Mouse (Mus musculus): ENCODE results near the gene Sipa1l2. TPM values are rescaled to one million over a fixed set of nuclear protein-coding genes. Genes with fewer than 3 reads are reported as not detected.
"Not testable (repeated sequence)": the region's sequence is repeated elsewhere in the genome, so short reads cannot be mapped to it uniquely, and the experiment has no call there.

Sipa1l2 gene
- polyA plus RNA-seq, 1 experiment: 10.3 TPM

DNA sequence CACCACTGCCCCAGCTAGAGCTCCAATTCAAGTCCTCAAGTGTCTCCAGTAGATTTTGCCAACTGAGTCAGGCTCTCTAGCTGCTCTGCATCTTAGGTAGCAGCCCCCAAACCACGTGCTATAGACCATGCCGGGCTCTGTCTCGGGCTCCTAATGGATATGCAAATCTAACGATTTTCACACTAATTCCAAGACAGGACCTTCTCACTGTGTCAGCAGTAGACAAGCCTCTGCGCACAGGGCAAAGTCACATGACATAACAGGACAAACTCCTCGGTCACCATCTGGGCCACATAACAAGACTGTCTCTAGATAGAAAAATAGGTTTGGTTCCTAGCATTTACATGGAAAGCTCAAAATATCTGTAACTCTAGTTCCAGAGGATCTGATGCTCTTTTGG lies 40.6 kb downstream of the Sipa1l2 start:
- Histone ChIP-seq H3K4me3 (ENCODE audit: insufficient read depth, low read length) (no peak overlapping the region), H3K4me1 (ENCODE audit: control insufficient read depth, insufficient read depth, low read length) (peaks cover 11% of the 10 kb centered on the region), H3K27ac (ENCODE audit: insufficient read depth, low read length) (no peak overlapping the region)
- no peak for TF ChIP-seq CTCF (IDR thresholded peaks at IDR 0.05; ENCODE audit: borderline replicate concordance, insufficient read depth, low read length)
- TF ChIP-seq POLR2A (IDR thresholded peaks at IDR 0.05; ENCODE audit: low read depth, low read length): no peak

DNA sequence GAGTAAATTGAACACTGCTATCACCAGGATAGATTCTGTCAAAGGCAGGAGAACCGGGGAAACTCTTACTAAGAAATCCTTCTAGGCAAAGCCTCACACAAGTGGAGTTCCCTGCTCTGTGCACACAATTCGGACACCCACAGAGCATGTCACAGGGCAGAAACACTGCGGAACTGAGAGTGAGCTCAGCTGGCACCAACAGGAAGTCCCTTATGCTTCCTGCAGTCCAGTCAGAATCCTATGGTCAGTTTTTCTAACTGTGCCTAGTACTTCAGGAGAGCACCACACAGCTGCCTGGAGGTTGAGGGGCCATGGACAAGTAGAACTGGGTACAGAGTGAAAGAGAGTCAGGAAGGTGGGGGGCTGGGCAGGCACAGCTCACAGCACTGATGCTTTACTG lies 41.7 kb downstream of the Sipa1l2 start:
- Histone ChIP-seq H3K4me1 (ENCODE audit: control insufficient read depth, insufficient read depth, low read length) (peaks cover 11% of the 10 kb centered on the region), H3K27ac (ENCODE audit: insufficient read depth, low read length) (no peak overlapping the region), H3K4me3 (ENCODE audit: insufficient read depth, low read length) (no peak overlapping the region)
- TF ChIP-seq POLR2A (IDR thresholded peaks at IDR 0.05; ENCODE audit: low read depth, low read length) (no peak), CTCF (IDR thresholded peaks at IDR 0.05; ENCODE audit: borderline replicate concordance, insufficient read depth, low read length) (no peak)

DNA sequence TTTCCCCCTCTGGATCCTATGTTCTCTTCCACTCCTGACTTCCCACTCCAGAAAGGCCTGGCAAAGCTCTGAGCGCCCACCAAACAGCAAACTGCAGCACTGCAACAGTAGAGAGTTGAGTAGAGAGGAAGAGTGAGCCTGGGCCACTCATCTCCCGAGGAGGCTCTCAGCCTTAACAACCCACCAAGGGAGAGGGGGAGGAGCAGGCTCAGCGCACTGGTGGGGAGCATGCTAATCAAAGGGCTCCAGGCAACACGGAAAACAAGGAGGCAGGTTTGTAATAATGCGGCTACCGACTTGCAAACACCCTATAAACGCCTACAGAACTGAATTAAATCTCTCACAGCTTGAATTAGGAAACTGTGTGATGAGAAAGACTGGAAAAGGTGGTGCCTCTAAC lies 42.6 kb downstream of the Sipa1l2 start:
- Histone ChIP-seq H3K4me3 (ENCODE audit: insufficient read depth, low read length) (no peak overlapping the region), H3K4me1 (ENCODE audit: control insufficient read depth, insufficient read depth, low read length) (peaks cover 14% of the 10 kb centered on the region), H3K27ac (ENCODE audit: insufficient read depth, low read length) (no peak overlapping the region)
- no peak for TF ChIP-seq POLR2A (IDR thresholded peaks at IDR 0.05; ENCODE audit: low read depth, low read length)
- TF ChIP-seq CTCF (IDR thresholded peaks at IDR 0.05; ENCODE audit: borderline replicate concordance, insufficient read depth, low read length): no peak

DNA sequence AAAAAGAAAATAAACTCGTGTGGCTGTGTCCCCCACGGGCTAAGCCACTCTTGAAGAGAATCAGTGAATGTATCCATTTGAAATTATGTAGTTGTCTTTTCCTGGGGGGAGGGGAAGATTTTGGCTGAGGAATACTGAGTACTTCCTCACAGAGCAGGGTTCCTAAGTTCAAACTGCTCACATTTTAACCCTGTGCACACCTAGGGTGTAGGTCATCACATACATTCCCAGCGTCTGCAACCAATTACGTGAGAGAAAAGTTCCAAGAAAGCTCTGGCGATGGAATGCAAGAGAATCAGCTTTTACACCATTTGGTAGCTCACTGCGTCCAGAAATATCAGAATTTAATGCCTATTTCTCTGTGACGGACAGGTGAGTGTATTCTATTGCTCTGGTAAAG lies 43.0 kb downstream of the Sipa1l2 start:
- Histone ChIP-seq H3K4me3 (ENCODE audit: insufficient read depth, low read length) (no peak overlapping the region), H3K4me1 (ENCODE audit: control insufficient read depth, insufficient read depth, low read length) (peaks cover 12% of the 10 kb centered on the region), H3K27ac (ENCODE audit: insufficient read depth, low read length) (no peak overlapping the region)
- TF ChIP-seq CTCF (IDR thresholded peaks at IDR 0.05; ENCODE audit: borderline replicate concordance, insufficient read depth, low read length) (no peak), POLR2A (IDR thresholded peaks at IDR 0.05; ENCODE audit: low read depth, low read length) (no peak)

DNA sequence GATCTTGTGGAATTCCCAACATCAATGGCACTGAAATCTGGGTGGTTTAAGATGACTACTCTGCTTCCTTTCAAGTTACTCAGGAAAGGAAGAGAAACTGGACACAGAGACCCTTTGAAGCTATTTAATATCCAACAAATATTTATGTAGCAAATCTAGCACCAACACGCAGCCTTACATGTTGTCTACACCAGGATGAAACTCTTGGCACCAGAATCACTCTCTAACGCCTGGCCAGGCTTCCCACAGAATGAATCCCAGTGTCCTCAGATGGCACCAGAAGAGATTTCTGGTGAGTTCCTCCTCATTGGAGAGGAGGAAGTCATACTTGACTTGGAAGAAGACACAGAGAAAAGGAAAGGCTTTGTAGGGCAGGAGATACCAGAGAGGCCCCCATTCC lies 45.1 kb downstream of the Sipa1l2 start:
- no peak for TF ChIP-seq POLR2A (IDR thresholded peaks at IDR 0.05; ENCODE audit: low read depth, low read length)
- TF ChIP-seq CTCF (IDR thresholded peaks at IDR 0.05; ENCODE audit: borderline replicate concordance, insufficient read depth, low read length): no peak
- Histone ChIP-seq H3K4me1 (ENCODE audit: control insufficient read depth, insufficient read depth, low read length) (peaks cover 12% of the 10 kb centered on the region), H3K4me3 (ENCODE audit: insufficient read depth, low read length) (no peak overlapping the region), H3K27ac (ENCODE audit: insufficient read depth, low read length) (no peak overlapping the region)

DNA sequence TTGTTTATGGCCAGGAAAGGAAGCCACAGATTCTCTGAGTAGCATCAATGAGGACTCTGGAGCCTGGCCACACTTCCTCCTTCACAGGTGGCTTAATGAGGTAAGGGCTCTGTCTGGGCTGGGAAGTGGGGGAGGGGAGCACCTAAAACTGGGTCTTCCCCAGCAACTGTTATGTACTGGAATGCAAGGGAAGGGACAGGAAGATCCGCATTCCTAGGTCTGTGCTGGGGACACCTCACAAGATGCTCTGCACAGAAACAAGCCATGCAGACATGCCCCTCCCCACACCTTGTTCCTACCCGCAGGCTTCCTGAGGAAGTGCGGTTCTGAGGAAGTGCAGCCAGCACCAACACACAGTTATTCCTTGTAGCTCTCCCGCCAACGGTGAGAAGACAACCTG lies 46.4 kb downstream of the Sipa1l2 start:
- Histone ChIP-seq H3K4me1 (ENCODE audit: control insufficient read depth, insufficient read depth, low read length) (peaks cover 12% of the 10 kb centered on the region), H3K4me3 (ENCODE audit: insufficient read depth, low read length) (no peak overlapping the region), H3K27ac (ENCODE audit: insufficient read depth, low read length) (no peak overlapping the region)
- TF ChIP-seq CTCF (IDR thresholded peaks at IDR 0.05; ENCODE audit: borderline replicate concordance, insufficient read depth, low read length): no peak
- TF ChIP-seq POLR2A (IDR thresholded peaks at IDR 0.05; ENCODE audit: low read depth, low read length): no peak

DNA sequence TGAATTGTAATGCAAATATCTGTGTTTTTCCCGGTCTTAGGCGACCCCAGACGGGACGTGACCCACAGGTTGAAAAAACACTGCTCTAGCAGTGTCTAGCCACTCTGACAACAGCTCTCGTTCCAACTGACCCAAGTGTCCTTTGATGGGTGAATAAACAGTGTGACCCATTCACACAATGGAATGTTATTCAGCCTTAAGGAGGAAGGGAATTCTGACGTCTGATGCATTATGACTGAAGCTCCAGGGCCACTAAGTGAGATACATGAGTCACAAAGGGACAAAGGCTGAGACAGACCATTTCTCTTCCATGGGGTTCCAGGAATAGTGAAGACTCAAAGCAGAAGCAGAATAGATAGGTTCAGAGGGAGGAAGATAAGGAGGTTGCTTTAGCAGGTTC lies 47.5 kb downstream of the Sipa1l2 start:
- no peak overlapping the region for H3K4me3 ChIP-seq (ENCODE audit: insufficient read depth, low read length)
- TF ChIP-seq POLR2A (IDR thresholded peaks at IDR 0.05; ENCODE audit: low read depth, low read length) (no peak), CTCF (IDR thresholded peaks at IDR 0.05; ENCODE audit: borderline replicate concordance, insufficient read depth, low read length) (no peak)
- no peak overlapping the region for H3K27ac ChIP-seq (ENCODE audit: insufficient read depth, low read length)
- peaks cover 12% of the 10 kb centered on the region for H3K4me1 ChIP-seq (ENCODE audit: control insufficient read depth, insufficient read depth, low read length)

DNA sequence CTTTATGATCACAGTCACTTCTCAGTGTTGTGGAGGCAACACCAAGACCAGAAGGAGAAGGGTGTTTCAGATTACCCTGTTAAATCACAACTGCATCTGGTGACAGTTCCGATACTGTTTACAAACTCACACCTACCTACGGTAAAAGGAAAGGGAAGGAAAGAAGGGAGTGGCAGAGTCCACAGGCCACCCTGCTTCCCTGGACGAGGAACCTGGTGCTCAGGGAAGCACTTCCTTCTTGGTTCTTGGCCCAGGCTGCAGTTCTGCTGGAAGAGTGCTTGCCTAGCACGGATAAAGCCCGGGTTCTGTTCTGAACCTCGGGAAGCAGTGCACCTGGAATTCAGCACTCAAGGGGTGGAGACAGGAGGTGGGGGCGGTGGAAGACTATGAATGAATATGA lies 48.5 kb downstream of the Sipa1l2 start:
- Histone ChIP-seq H3K27ac (ENCODE audit: insufficient read depth, low read length) (no peak overlapping the region), H3K4me1 (ENCODE audit: control insufficient read depth, insufficient read depth, low read length) (peaks cover 6% of the 10 kb centered on the region), H3K4me3 (ENCODE audit: insufficient read depth, low read length) (no peak overlapping the region)
- no peak for TF ChIP-seq CTCF (IDR thresholded peaks at IDR 0.05; ENCODE audit: borderline replicate concordance, insufficient read depth, low read length)
- TF ChIP-seq POLR2A (IDR thresholded peaks at IDR 0.05; ENCODE audit: low read depth, low read length): no peak

DNA sequence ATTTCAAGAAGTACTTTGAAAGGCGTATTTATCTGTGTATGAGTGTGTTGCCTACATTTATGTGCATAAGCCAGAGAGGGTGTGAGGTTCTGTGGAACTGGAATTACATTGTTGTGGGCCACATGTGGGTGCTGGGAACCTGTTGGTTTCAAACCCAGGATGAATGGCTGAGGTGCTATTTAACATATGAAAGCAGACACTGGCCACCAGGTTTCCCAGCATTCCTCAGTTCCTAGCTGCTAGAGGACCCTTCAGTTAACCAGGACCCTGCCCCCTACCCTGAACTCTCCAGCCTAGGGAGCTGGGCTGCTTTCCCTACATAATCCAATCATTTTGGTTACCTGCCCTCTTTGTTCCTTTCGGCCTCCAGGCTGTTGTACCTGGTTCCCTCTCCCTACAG lies 49.3 kb downstream of the Sipa1l2 start:
- H3K4me3 ChIP-seq (ENCODE audit: insufficient read depth, low read length); H3K4me1 ChIP-seq (ENCODE audit: control insufficient read depth, insufficient read depth, low read length); H3K27ac ChIP-seq (ENCODE audit: insufficient read depth, low read length): not testable (repeated sequence)

DNA sequence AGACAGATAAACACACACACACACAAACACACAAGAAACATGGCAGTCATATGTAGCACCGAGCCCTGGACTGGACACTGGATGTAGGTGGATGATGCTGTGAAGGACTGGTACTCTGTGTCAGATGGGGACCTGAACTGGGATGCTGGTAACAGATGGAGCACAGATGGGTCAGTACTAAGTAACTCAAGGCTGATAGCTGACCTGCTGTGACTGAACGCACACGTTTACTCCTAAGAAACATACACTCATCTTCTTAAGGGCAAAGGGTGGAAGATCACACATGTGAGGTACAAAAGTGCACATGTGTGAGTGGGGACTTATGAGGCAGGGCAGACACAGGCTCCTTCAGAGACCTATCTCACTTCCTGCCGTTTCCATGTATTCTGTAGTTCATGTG lies 50.7 kb downstream of the Sipa1l2 start:
- Histone ChIP-seq H3K27ac (ENCODE audit: insufficient read depth, low read length) (no peak overlapping the region), H3K4me3 (ENCODE audit: insufficient read depth, low read length) (no peak overlapping the region), H3K4me1 (ENCODE audit: control insufficient read depth, insufficient read depth, low read length) (peaks cover 3% of the 10 kb centered on the region; the same call in 1 of the 2 replicates)
- no peak for TF ChIP-seq CTCF (IDR thresholded peaks at IDR 0.05; ENCODE audit: borderline replicate concordance, insufficient read depth, low read length)
- TF ChIP-seq POLR2A (IDR thresholded peaks at IDR 0.05; ENCODE audit: low read depth, low read length): no peak

DNA sequence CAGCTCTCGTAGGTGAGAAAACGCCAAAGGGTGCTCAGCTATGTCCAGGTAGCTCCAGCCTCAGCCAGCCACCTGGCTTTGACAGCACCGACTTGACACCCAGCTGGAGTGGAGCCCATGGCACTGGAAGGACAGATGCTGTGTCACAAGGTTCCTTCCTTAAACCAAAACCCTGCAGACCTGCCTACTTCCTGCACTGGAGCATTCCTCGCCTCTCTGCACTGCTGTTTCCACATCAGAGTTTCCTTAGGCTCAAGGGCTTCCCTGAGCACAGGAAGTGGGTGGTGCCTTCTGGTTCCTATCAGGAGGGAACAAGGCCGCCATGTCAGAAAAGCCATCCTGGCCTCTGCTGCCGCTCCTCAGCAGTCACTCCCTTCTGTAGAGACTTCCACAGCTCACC lies 51.3 kb downstream of the Sipa1l2 start:
- Histone ChIP-seq H3K4me1 (ENCODE audit: control insufficient read depth, insufficient read depth, low read length) (peaks cover 3% of the 10 kb centered on the region; the same call in 1 of the 2 replicates), H3K27ac (ENCODE audit: insufficient read depth, low read length) (no peak overlapping the region)

More for the DNA sequence above, 51.3 kb downstream of the Sipa1l2 start:
- no peak overlapping the region for H3K4me3 ChIP-seq (ENCODE audit: insufficient read depth, low read length)
- TF ChIP-seq POLR2A (IDR thresholded peaks at IDR 0.05; ENCODE audit: low read depth, low read length) (no peak), CTCF (IDR thresholded peaks at IDR 0.05; ENCODE audit: borderline replicate concordance, insufficient read depth, low read length) (no peak)

Data from embryonic fibroblast, embryonic 13.5 days (primary cell).